Mouse (Mus musculus) heart, embryonic 11.5 days (tissue): ENCODE measurements at regions not wholly inside any gene's neighbourhood (a gene's known extent, or its start where the extent isn't known, plus 50 kb on each side); places are given as distances from the start of the nearest gene placed in this dataset.
A peak's percentile ranks its signal among the peaks of the same experiment; 100 is the strongest.

Experiments
- ATAC-seq: fragments of 200-750 bp; cut with Nextera tagmentation; replicated peaks from 2 replicates; pipeline ENCODE4 v1.8.0; 2017; ENCODE audit warnings: moderate library complexity; ENCODE audit not compliant: insufficient number of reproducible peaks, low FRiP score, low TSS enrichment
- H3K27ac ChIP-seq: fragments of 300-500 bp; sonication (generic); 2 replicates; pipeline ENCODE4 v1.5.1; 2014; ENCODE audit warnings: mild to moderate bottlenecking, low read depth, low read length
- H3K27me3 ChIP-seq: fragments of 300-500 bp; sonication (generic); 2 replicates; pipeline ENCODE4 v1.6.1; 2014; ENCODE audit warnings: mild to moderate bottlenecking, low read length, mixed read lengths; ENCODE audit not compliant: control insufficient read depth, insufficient read depth
- H3K36me3 ChIP-seq: fragments of 300-500 bp; sonication (generic); 2 replicates; pipeline ENCODE4 v1.6.1; 2014; ENCODE audit warnings: mild to moderate bottlenecking, low read length, moderate library complexity, mixed read lengths; ENCODE audit not compliant: control insufficient read depth, insufficient read depth
- H3K4me1 ChIP-seq: fragments of 300-500 bp; sonication (generic); 2 replicates; pipeline ENCODE4 v1.6.1; 2014; ENCODE audit warnings: low read length; ENCODE audit not compliant: control insufficient read depth, insufficient read depth
- H3K4me2 ChIP-seq: fragments of 300-500 bp; sonication (generic); 2 replicates; pipeline ENCODE4 v1.6.1; 2014; ENCODE audit warnings: mild to moderate bottlenecking, moderate library complexity
- H3K4me3 ChIP-seq: fragments of 300-500 bp; sonication (generic); 2 replicates; pipeline ENCODE4 v1.5.1; 2014; ENCODE audit warnings: low read depth, low read length
- H3K9ac ChIP-seq: fragments of 300-500 bp; sonication (generic); 2 replicates; pipeline ENCODE4 v1.6.1; 2014; ENCODE audit warnings: mild to moderate bottlenecking, low read depth, low read length, moderate library complexity
- H3K9me3 ChIP-seq: fragments of 300-500 bp; sonication (generic); replicated peaks from 2 replicates; pipeline ENCODE4 v1.6.1; 2016; ENCODE audit warnings: low read length; ENCODE audit not compliant: control insufficient read depth
- WGBS: fragments of 180-500 bp; shearing (Covaris S2); extraction: QIAGEN DNeasy Blood & Tissue Kit; methylation state at CpG from one replicate; pipeline ENCODE4 v1.1.7; 2014; ENCODE audit not compliant: insufficient replicate concordance; 5-methylcytosine and 5-hydroxymethylcytosine counted together

GRCm38 (mm10) chr13:51970051-51970450 is 123.6 kb downstream of the Gadd45g start:
- Histone ChIP-seq H3K27ac (no peak overlapping the region), H3K9ac (no peak overlapping the region), H3K27me3 (no peaks in the 10 kb centered on the region), H3K4me3 (no peak overlapping the region), H3K4me2 (no peak overlapping the region), H3K4me1 (peaks cover 23% of the 10 kb centered on the region), H3K9me3 (no peaks in the 10 kb centered on the region), H3K36me3 (no peaks in the 10 kb centered on the region)
- 66% methylated on average over 11 of the region's 11 CpGs for WGBS
- no peak for ATAC-seq

DNA sequence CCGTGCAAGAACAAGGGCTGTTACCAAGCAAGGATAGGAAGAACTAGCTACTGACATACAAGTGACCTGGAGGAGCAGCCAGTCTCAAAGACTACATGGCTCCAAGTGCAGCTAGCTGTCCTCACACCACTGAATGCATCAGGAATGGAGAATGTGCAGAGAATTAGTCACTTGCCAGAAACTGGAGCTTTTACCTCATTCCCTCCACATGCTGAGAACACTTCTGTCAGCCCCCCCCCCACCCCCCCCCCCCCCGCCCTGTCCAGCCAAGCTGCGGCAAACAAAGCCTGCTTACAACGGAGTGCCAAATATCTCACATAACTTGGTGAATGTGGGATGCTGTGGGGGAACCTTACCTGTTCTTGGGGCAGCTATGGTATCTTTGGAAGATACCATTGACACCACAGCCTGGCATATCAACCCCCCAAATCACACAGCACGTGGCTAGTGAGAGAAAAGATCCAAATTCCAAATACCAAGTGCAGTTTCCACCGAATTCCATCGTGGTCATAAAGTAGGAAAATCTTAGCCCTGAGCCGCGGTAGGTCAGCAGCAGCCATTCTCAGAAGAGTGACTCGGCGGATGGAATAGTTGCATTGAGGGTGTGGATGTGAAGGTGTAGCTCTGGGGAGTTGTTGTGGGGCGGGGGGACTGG is 126.3 kb downstream of the Gadd45g start:
- ATAC-seq, result no peak
- no peak overlapping the region for H3K9ac ChIP-seq
- WGBS, result 67% methylated on average over 12 of the region's 12 CpGs
- H3K27me3 ChIP-seq, result no peaks in the 10 kb centered on the region
- H3K36me3 ChIP-seq, result no peaks in the 10 kb centered on the region
- 0 out of 2 replicates have a peak, but pooled peaks cover 2% of the 10 kb centered on the region for H3K9me3 ChIP-seq
- peaks cover 37% of the 10 kb centered on the region for H3K4me1 ChIP-seq
- no peak overlapping the region for H3K4me3 ChIP-seq
- H3K4me2 ChIP-seq, result no peak overlapping the region
- H3K27ac ChIP-seq, result no peak overlapping the region

DNA sequence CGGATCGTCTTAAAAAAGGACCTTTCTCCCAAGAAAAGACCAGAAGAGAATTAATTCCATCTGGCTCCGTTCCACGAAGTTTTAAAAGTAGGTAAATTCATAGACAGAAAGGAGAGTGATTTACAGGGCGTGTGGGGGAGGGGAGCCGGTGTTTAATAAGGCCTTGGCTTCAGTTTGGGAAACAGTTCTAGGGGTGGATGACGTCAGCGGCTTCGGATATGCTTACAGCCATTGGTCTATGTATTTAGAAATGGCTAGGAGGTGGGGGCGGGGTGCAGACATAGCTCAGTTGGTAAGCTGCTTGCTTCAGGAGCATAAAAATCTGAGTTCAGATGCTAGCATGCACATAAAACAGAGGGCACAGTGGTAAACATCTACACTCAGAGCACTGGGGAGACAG is 127.0 kb downstream of the Gadd45g start:
- H3K4me3 ChIP-seq, result no peak overlapping the region
- 0 out of 2 replicates have a peak, but pooled peaks cover 2% of the 10 kb centered on the region for H3K9me3 ChIP-seq
- H3K9ac ChIP-seq, result no peak overlapping the region
- ATAC-seq, result no peak
- no peaks in the 10 kb centered on the region for H3K27me3 ChIP-seq
- no peak overlapping the region for H3K4me2 ChIP-seq
- no peak overlapping the region for H3K27ac ChIP-seq
- H3K36me3 ChIP-seq, result no peaks in the 10 kb centered on the region
- peaks cover 34% of the 10 kb centered on the region for H3K4me1 ChIP-seq
- WGBS, result 76% methylated on average over 10 of the region's 10 CpGs

DNA sequence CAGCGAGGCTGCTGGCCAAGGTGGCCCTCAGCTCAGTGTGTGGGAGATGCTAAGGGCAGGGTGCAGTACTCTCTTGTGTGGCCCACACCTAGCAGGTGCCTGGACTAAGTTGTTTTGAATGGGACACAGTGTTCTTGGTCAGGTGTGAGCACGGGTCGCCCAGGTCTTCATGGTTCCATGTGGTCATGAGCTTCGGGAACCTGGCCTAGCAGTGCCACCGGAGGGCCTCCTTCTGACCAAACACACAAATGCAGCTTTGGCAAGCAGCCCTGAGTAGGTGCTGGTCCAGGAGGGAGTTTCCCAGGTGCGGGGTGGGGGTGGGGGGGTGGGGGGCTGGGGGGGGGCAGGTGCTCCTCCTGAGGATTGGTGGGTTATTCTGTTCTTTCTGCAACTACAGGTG is 127.6 kb downstream of the Gadd45g start:
- no peak overlapping the region for H3K27ac ChIP-seq
- H3K4me2 ChIP-seq, result no peak overlapping the region
- no peaks in the 10 kb centered on the region for H3K27me3 ChIP-seq
- WGBS, result 84% methylated on average over 6 of the region's 6 CpGs
- ATAC-seq, result no peak
- H3K4me3 ChIP-seq, result no peak overlapping the region
- peaks cover 32% of the 10 kb centered on the region for H3K4me1 ChIP-seq
- 0 out of 2 replicates have a peak, but pooled peaks cover 2% of the 10 kb centered on the region for H3K9me3 ChIP-seq
- no peak overlapping the region for H3K9ac ChIP-seq
- no peaks in the 10 kb centered on the region for H3K36me3 ChIP-seq

GRCm38 (mm10) chr13:51975330-51975729 is 128.9 kb downstream of the Gadd45g start:
- H3K36me3 ChIP-seq, result no peaks in the 10 kb centered on the region
- H3K4me1 ChIP-seq, result peaks cover 32% of the 10 kb centered on the region
- no peak overlapping the region; the same call in 1 of the 2 replicates for H3K9ac ChIP-seq
- no peak for ATAC-seq
- H3K4me3 ChIP-seq, result no peak overlapping the region
- peak overlapping the region; percentile 22; the same call in 1 of the 2 replicates for H3K4me2 ChIP-seq
- 66% methylated on average over 10 of the region's 10 CpGs for WGBS
- peak overlapping the region; percentile 87 for H3K27ac ChIP-seq
- no peaks in the 10 kb centered on the region for H3K27me3 ChIP-seq
- H3K9me3 ChIP-seq, result 0 out of 2 replicates have a peak, but pooled peaks cover 2% of the 10 kb centered on the region

DNA sequence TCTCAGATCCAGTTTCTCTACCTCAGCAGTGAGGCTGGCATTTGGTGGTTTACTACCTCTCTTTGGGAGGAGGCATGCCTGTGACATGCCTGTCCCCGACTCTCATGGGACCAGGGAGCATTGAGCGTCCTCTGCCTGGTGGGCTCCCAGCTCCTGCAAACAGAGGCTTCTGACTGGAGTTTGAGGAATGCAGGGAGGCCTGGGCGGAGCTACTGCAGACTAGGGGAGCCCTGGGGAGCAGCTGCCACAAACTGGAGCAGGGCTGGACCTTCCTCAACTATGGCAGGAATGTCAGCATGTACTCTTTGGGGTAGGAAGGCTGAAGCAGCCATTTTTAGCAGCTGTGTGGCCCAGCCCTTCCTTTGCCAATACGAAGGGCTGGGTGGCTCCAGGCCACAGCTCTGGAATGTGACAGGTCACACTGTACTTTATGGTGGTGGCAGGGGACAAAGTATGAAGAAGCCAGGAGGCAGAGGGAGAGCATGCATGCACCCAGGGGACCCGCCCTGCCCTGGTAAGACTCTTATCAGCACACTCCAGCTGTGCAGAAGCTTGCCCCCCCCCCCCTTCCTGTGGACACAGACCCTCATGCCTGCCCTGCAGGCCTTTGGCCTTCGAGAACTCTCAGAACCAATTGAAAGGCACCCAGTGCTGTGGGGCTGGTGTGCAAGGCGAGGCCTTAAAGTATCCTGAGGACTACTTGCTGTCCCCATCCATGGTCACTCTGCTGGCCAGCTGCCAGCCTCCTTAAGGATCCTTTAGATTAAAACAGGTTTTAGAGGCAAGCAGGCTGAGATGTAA is 129.5 kb downstream of the Gadd45g start:
- peaks cover 35% of the 10 kb centered on the region for H3K4me1 ChIP-seq
- H3K9ac ChIP-seq, result peak overlapping the region; percentile 62
- H3K4me2 ChIP-seq, result peak overlapping the region; percentile 22
- H3K4me3 ChIP-seq, result no peak overlapping the region
- WGBS, result 16% methylated on average over 7 of the region's 7 CpGs
- no peaks in the 10 kb centered on the region for H3K36me3 ChIP-seq
- H3K27me3 ChIP-seq, result no peaks in the 10 kb centered on the region
- ATAC-seq, result peak; percentile 87
- peak overlapping the region; percentile 87 for H3K27ac ChIP-seq
- 0 out of 2 replicates have a peak, but pooled peaks cover 2% of the 10 kb centered on the region for H3K9me3 ChIP-seq

DNA sequence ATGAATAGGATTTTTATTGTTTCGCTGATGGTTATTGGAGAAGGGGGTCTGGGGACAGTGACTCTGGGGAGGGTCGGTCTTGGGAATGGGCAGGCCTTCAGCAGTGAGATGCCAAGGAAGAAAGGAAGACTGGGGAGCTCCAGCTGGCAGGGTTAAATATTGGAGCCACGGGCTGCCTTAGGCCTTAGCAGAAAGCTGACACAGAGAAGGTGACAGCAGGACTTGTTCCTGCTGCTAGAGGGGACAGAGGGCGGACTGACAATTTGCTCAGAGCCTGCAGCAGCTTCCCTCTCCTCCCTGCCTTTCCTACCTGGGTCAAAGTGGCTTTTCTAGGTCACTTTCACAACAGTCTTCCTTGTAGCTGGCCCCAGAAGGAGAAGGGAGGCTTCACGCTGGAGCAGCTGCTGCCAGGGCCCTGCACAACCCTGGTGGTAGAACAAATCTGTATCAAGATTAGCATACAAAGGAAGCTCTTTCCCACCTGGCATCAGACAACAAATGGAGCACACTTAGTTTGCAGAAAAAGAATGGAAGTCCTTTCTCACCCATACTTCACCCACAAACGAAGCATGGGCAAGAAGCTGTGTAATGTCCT is 130.2 kb downstream of the Gadd45g start:
- no peaks in the 10 kb centered on the region for H3K36me3 ChIP-seq
- 69% methylated on average over 6 of the region's 6 CpGs for WGBS
- no peak overlapping the region for H3K4me3 ChIP-seq
- no peak overlapping the region for H3K4me2 ChIP-seq
- H3K9me3 ChIP-seq, result 0 out of 2 replicates have a peak, but pooled peaks cover 2% of the 10 kb centered on the region
- peaks cover 35% of the 10 kb centered on the region for H3K4me1 ChIP-seq
- peak overlapping the region; percentile 87 for H3K27ac ChIP-seq
- H3K9ac ChIP-seq, result peak overlapping the region; percentile 62
- no peaks in the 10 kb centered on the region for H3K27me3 ChIP-seq
- ATAC-seq, result no peak

- WGBS, result 71% methylated on average over 5 of the region's 5 CpGs
- no peak overlapping the region for H3K4me3 ChIP-seq
- H3K36me3 ChIP-seq, result no peaks in the 10 kb centered on the region
- H3K9me3 ChIP-seq, result 0 out of 2 replicates have a peak, but pooled peaks cover 2% of the 10 kb centered on the region
- no peaks in the 10 kb centered on the region for H3K27me3 ChIP-seq
- H3K9ac ChIP-seq, result no peak overlapping the region
- H3K4me1 ChIP-seq, result peaks cover 33% of the 10 kb centered on the region
- no peak overlapping the region for H3K4me2 ChIP-seq
- ATAC-seq, result no peak; the same call in 1 of the 2 replicates
- 0 out of 2 replicates have a peak overlapping the region, but pooled peaks have one; percentile 29 for H3K27ac ChIP-seq
Measured at GRCm38 (mm10) chr13:51979301-51979977, 133.0 kb downstream of the Gadd45g start.
